In the genomic region with DNA sequence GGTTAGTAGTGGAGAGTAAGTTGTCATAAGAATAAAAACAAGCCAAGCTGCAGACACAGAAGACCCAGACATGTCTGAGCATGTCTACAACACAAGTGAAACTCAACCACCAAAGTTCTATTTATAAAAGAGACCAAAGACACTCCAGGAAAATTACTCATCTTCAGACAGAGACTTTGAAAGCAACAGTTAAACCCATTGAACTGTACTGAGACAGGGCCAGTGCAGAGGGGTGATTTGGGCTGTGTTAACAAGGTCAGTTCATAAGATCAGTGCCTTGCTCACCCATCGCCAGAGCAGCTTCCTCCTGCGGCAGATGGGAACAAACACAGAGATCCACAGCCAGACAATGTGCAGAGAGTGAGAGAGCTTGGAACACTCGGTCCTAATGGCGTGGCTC, we compare ENCODE assay signal across 23 mouse cellular contexts. TPM values are rescaled to one million over a fixed set of nuclear protein-coding genes. Genes with fewer than 3 reads are reported as not detected.
DNase-seq lines count a peak whose midpoint lies in the region; ATAC-seq lines count a peak whose summit lies in the region.
"Had no signal": no experiment of that assay in that cellular context is flagged by ENCODE, and none has a peak within 500 bp of the region (broad histone marks: within the 10 kb centered on the region; RNA-seq: fewer than 3 reads in every experiment).

No protein-coding gene starts in this region.

- WGBS in kidney, embryonic 14.5 days = 53% methylated on average over 4 of the region's 4 CpGs
- 73% methylated on average over 4 of the region's 4 CpGs for WGBS in macrophage (ENCODE audit: missing documents)
- 63% methylated on average over 4 of the region's 4 CpGs for WGBS in midbrain, embryonic 10.5 days

- H3K4me1 ChIP-seq in kidney, embryonic 14.5 days (ENCODE audit: control insufficient read depth, insufficient read depth, low read length) = peaks cover 11% of the 10 kb centered on the region; the same call in 1 of the 2 replicates
- peaks cover 20% of the 10 kb centered on the region for H3K4me1 ChIP-seq in midbrain, embryonic 10.5 days

- ATAC-seq in kidney, embryonic 14.5 days (ENCODE audit: low FRiP score, low TSS enrichment) = no peak
- ATAC-seq: hindbrain, embryonic 16.5 days had no signal

- no peak overlapping the region for H3K9ac ChIP-seq in kidney, embryonic 14.5 days (ENCODE audit: low read depth, low read length)
- H3K9ac ChIP-seq: embryonic facial prominence, embryonic 15.5 days; forebrain, embryonic 12.5 days; lung, embryonic 14.5 days; neural tube, embryonic 12.5 days had no signal

- H3K4me2 ChIP-seq in kidney, embryonic 14.5 days (replicated peaks; ENCODE audit: low read depth, low read length) = no peak overlapping the region
- H3K4me2 ChIP-seq: embryonic facial prominence, embryonic 15.5 days; forebrain, embryonic 12.5 days; heart, embryonic 11.5 days; liver, embryonic 11.5 days; lung, embryonic 14.5 days; neural tube, embryonic 12.5 days had no signal

- H3K79me2 ChIP-seq in macrophage (ENCODE audit: inconsistent target) = no peaks in the 10 kb centered on the region

- H3K36me3 ChIP-seq in kidney, embryonic 14.5 days (ENCODE audit: control insufficient read depth, insufficient read depth, low read length) = no peaks in the 10 kb centered on the region
- no peaks in the 10 kb centered on the region for H3K36me3 ChIP-seq in macrophage (ENCODE audit: inconsistent target)
- no peaks in the 10 kb centered on the region for H3K36me3 ChIP-seq in midbrain, embryonic 10.5 days
- H3K36me3 ChIP-seq: embryonic facial prominence, embryonic 15.5 days; forebrain, embryonic 12.5 days; limb, embryonic 10.5 days; neural tube, embryonic 12.5 days had no signal

- H3K4me3 ChIP-seq in kidney, embryonic 14.5 days (ENCODE audit: low read length) = no peak overlapping the region
- H3K4me3 ChIP-seq in macrophage (ENCODE audit: inconsistent target) = no peak overlapping the region
- no peak overlapping the region for H3K4me3 ChIP-seq in midbrain, embryonic 10.5 days
- H3K4me3 ChIP-seq: embryonic facial prominence, embryonic 15.5 days; forebrain, embryonic 12.5 days; left cerebral cortex, adult 2 months; limb, embryonic 10.5 days; neural tube, embryonic 12.5 days had no signal

- DNase-seq in cerebellum, postnatal 10 days = peak; percentile 30 to 41
- DNase-seq in cerebellum, adult 11 months = no peak
- peak; percentile 16 to 25 for DNase-seq in kidney, postnatal 4 days
- peak; percentile 20 for DNase-seq in NIH3T3 (ENCODE audit: low read depth)
- no peak for DNase-seq in midbrain, embryonic 10.5 days (ENCODE audit: low spot score)
- DNase-seq in embryo, embryonic 10 days (ENCODE audit: low spot score) = no peak
- DNase-seq: adrenal gland, postnatal 14 days; B cell, adult 2 months; cerebellum, adult 2 months; embryo, embryonic 11 days; kidney, adult 9 months; lung, embryonic 14.5 days; thymus, postnatal 14 days had no signal

- H3K27me3 ChIP-seq in kidney, embryonic 14.5 days (ENCODE audit: control insufficient read depth, insufficient read depth, low read length) = no peaks in the 10 kb centered on the region
- H3K27me3 ChIP-seq in midbrain, embryonic 10.5 days (ENCODE audit: low read depth, poor library complexity, severe bottlenecking) = peaks cover 48% of the 10 kb centered on the region
- H3K27me3 ChIP-seq: neural tube, embryonic 12.5 days had no signal

- H3K27ac ChIP-seq in kidney, embryonic 14.5 days (ENCODE audit: low read depth, low read length) = no peak overlapping the region
- H3K27ac ChIP-seq in macrophage = peak overlapping the region; percentile 17; the same call in 1 of the 2 replicates
- no peak overlapping the region for H3K27ac ChIP-seq in midbrain, embryonic 10.5 days (replicated peaks)
- H3K27ac ChIP-seq: embryonic facial prominence, embryonic 15.5 days; forebrain, embryonic 12.5 days; left cerebral cortex, adult 2 months; limb, embryonic 10.5 days; neural tube, embryonic 12.5 days had no signal

- H3K9me3 ChIP-seq in kidney, embryonic 14.5 days (ENCODE audit: control insufficient read depth, low read length) = no peaks in the 10 kb centered on the region
- H3K9me3 ChIP-seq in midbrain, embryonic 10.5 days (replicated peaks) = no peaks in the 10 kb centered on the region
- H3K9me3 ChIP-seq: embryonic facial prominence, embryonic 15.5 days; forebrain, embryonic 12.5 days; limb, embryonic 10.5 days; neural tube, embryonic 12.5 days had no signal

RNA-seq across cellular contexts. Expression of a gene that starts 22.3 kb away (rescaled TPM):
- 19.8 and 49.5 TPM in 2 replicates for polyA plus RNA-seq in kidney, embryonic 14.5 days (2014; fragmentation: Nextera tagmentation; extraction: Ambion mirVana)
- 100 to 1,000 TPM in 25 of 26 experiments, 10 to 100 TPM in 1; 95.4 to 153 (median 127) TPM for total RNA-seq in macrophage (2018; cell fraction: chromatin; rRNA removed)
- 10 to 100 TPM; 18.5 to 29.4 (median 24.7) TPM for total RNA-seq in macrophage (2018; cell fraction: cytosol; rRNA removed)
- total RNA-seq in macrophage (2018; cell fraction: nucleus; rRNA removed) = 10 to 100 TPM; 50.6 to 96.5 (median 69.4) TPM
- polyA plus RNA-seq in macrophage (2018) = 20.8 to 26.7 TPM (median 25.6 TPM) in 3 replicates
- polyA plus RNA-seq in midbrain, embryonic 10.5 days (2016; fragmentation: Nextera tagmentation; extraction: Ambion mirVana) = 36.1 and 39.1 TPM in 2 replicates

Comparison
In these comparisons a context has a peak if more than half of its experiments do, and no peak if none do; other contexts are left out.
1. DNase-seq: peak in cerebellum, postnatal 10 days (2 of 2), kidney, postnatal 4 days (2 of 2) and NIH3T3 (single experiment); none in cerebellum, adult 11 months (single experiment), midbrain, embryonic 10.5 days (single experiment) and embryo, embryonic 10 days (single experiment).